Mouse (Mus musculus) small intestine, adult 2 months (tissue): ENCODE measurements around the gene Bco2.

ENCODE experiments used
- CTCF ChIP-seq: fragments of 200-500 bp; IDR thresholded peaks from 2 replicates; pipeline ENCODE4 v1.5.1; 2012; ENCODE audit warnings: low read depth, mild to moderate bottlenecking, control low read depth, inconsistent platforms, low read length, moderate library complexity, mixed read lengths; ENCODE audit not compliant: insufficient replicate concordance, insufficient read length; ENCODE audit errors: extremely low read depth
- POLR2A ChIP-seq: fragments of 200-500 bp; IDR thresholded peaks from 2 replicates; pipeline ENCODE4 v1.6.1; 2012; ENCODE audit warnings: low read depth, mild to moderate bottlenecking, control low read depth, inconsistent platforms, low read length, moderate library complexity

GRCm38 (mm10) chr9:50497536-50497935, 57.4 kb downstream of the Bco2 start:
- TF ChIP-seq CTCF: no peak
- no peak for TF ChIP-seq POLR2A
